Mouse (Mus musculus): ENCODE results near the gene Letmd1. TPM values are rescaled to one million over a fixed set of nuclear protein-coding genes. Genes with fewer than 3 reads are reported as not detected.
"Not testable (repeated sequence)": the region's sequence is repeated elsewhere in the genome, so short reads cannot be mapped to it uniquely, and the experiment has no call there.

The Letmd1 gene
- total RNA-seq, 2 experiments from 2014 or later, result 11.1 to 15.7 TPM

- DNase-seq, result peak; percentile 64
Observed at GRCm38 (mm10) chr15:100451245-100451644, 17.6 kb upstream of the Letmd1 start.

- DNase-seq, result no peak
Observed at GRCm38 (mm10) chr15:100452486-100452885, 16.3 kb upstream of the Letmd1 start.

GRCm38 (mm10) chr15:100456356-100456991 lies 12.3 kb upstream of the Letmd1 start:
- DNase-seq, result no peak

GRCm38 (mm10) chr15:100457340-100457739 lies 11.5 kb upstream of the Letmd1 start:
- DNase-seq, result peak; percentile 80

- peak; percentile 62 for DNase-seq
Observed at GRCm38 (mm10) chr15:100458055-100458454, 10.8 kb upstream of the Letmd1 start.

GRCm38 (mm10) chr15:100460942-100461341 lies 7.9 kb upstream of the Letmd1 start:
- DNase-seq, result no peak

GRCm38 (mm10) chr15:100461646-100462045 lies 7.2 kb upstream of the Letmd1 start:
- no peak for DNase-seq

GRCm38 (mm10) chr15:100462086-100462485 lies 6.7 kb upstream of the Letmd1 start:
- DNase-seq, result no peak

- DNase-seq, result peak; percentile 65
Observed at GRCm38 (mm10) chr15:100463712-100464111, 5.1 kb upstream of the Letmd1 start.

- DNase-seq, result no peak
Observed at GRCm38 (mm10) chr15:100465432-100465831, 3.4 kb upstream of the Letmd1 start.

- no peak for DNase-seq
Observed at GRCm38 (mm10) chr15:100467738-100468137, 1.1 kb upstream of the Letmd1 start.

- no peak for DNase-seq
Observed at GRCm38 (mm10) chr15:100469189-100469545, 344 bp downstream of the Letmd1 start.

- no peak for DNase-seq
Observed at GRCm38 (mm10) chr15:100470037-100470436, 1.2 kb downstream of the Letmd1 start.

GRCm38 (mm10) chr15:100473926-100474503 lies 5.2 kb downstream of the Letmd1 start:
- no peak for DNase-seq

- DNase-seq, result no peak
Observed at GRCm38 (mm10) chr15:100478351-100478750, 9.5 kb downstream of the Letmd1 start.

- DNase-seq, result no peak
Observed at GRCm38 (mm10) chr15:100478925-100479324, 10.1 kb downstream of the Letmd1 start.

GRCm38 (mm10) chr15:100485576-100485975 lies 16.8 kb downstream of the Letmd1 start:
- no peak for DNase-seq

- DNase-seq, result no peak
Observed at GRCm38 (mm10) chr15:100486450-100486849, 17.6 kb downstream of the Letmd1 start.

- DNase-seq, result no peak
Observed at GRCm38 (mm10) chr15:100487050-100487449, 18.2 kb downstream of the Letmd1 start.

GRCm38 (mm10) chr15:100488297-100488696 lies 19.5 kb downstream of the Letmd1 start:
- not testable (repeated sequence) for DNase-seq

GRCm38 (mm10) chr15:100489263-100489662 lies 20.4 kb downstream of the Letmd1 start:
- DNase-seq, result no peak

- DNase-seq, result no peak
Observed at GRCm38 (mm10) chr15:100491966-100492365, 23.1 kb downstream of the Letmd1 start.

GRCm38 (mm10) chr15:100494647-100495046 lies 25.8 kb downstream of the Letmd1 start:
- DNase-seq, result no peak

- peak; percentile 91 for DNase-seq
Observed at GRCm38 (mm10) chr15:100495102-100495501, 26.3 kb downstream of the Letmd1 start, which contains the start of gene Csrnp2. Gene Csrnp2, minus strand, starts transcription at chr15:100495488.
